Mouse (Mus musculus): ENCODE data around the gene 1700067K01Rik.

The 1700067K01Rik gene

DNA sequence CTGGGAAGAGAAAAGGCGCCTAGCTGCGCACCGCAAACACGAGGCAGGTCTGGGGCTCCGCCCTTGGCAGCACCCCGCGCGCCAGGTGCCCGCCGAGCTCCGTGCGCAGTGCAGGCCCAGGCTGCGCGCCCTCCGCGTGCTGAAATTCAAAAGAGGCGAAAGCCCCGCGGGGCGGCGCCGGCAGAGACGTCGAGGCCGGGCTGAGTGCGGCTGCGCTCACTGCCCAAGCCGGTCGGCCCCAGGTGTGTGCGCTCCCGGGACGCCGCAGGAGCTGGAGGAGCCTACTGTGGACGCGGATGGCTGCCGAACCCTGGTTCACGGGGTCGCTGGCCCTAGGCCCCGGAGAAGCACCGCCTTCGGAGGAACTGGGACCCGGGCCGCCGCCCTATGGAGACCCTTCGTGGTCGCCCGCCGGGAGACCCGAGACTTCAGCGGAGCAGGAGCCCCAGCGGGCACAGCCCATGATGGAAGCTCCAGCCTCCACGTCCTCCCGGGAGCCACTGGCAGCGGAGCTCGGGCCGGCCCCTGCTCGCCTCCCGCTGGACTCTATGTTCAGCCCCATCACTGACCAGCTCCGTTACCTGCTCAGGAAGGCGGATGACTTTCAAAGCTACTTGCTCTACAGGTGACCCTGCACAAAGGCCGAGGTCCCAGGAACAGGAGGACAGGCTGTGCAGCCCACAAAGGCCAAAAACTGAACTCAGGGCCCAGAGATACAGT is at the start of gene 1700067K01Rik:
TSS of gene 1700067K01Rik (plus strand) at position 222 of the 720 bp plus-strand sequence.
- Histone ChIP-seq H3K27me3 (ENCODE audit: control insufficient read depth, insufficient read depth, low read length, poor library complexity, severe bottlenecking) (no peaks in the 10 kb centered on the region), H3K36me3 (ENCODE audit: control insufficient read depth, insufficient read depth, low read length, poor library complexity, severe bottlenecking) (no peaks in the 10 kb centered on the region; the same call in 1 of the 2 replicates)
- no peak for DNase-seq (ENCODE audit: low read depth, low spot score)

DNA sequence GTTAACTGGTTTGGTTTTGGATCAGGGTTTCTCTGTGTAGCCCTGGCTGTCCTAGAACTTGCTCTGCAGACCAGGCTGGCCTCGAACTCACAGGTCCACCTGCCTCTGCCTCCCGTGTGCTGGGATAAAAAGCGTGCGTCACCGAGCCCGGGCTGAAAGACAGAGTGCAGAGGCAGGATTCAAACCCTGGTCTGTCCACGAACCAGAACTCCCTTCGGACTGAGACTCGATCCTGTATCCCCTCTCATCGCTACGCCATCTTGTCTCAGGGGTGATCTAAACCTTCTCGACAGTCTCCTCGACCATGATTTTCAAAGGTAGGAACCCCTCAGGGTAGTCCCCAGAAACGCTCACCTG is 46.6 kb upstream of the 1700067K01Rik start:
- Histone ChIP-seq H3K36me3 (ENCODE audit: control insufficient read depth, insufficient read depth, low read length, poor library complexity, severe bottlenecking) (no peaks in the 10 kb centered on the region), H3K27me3 (ENCODE audit: control insufficient read depth, insufficient read depth, low read length, poor library complexity, severe bottlenecking) (no peaks in the 10 kb centered on the region)
- no peak for DNase-seq (ENCODE audit: low read depth, low spot score)

DNA sequence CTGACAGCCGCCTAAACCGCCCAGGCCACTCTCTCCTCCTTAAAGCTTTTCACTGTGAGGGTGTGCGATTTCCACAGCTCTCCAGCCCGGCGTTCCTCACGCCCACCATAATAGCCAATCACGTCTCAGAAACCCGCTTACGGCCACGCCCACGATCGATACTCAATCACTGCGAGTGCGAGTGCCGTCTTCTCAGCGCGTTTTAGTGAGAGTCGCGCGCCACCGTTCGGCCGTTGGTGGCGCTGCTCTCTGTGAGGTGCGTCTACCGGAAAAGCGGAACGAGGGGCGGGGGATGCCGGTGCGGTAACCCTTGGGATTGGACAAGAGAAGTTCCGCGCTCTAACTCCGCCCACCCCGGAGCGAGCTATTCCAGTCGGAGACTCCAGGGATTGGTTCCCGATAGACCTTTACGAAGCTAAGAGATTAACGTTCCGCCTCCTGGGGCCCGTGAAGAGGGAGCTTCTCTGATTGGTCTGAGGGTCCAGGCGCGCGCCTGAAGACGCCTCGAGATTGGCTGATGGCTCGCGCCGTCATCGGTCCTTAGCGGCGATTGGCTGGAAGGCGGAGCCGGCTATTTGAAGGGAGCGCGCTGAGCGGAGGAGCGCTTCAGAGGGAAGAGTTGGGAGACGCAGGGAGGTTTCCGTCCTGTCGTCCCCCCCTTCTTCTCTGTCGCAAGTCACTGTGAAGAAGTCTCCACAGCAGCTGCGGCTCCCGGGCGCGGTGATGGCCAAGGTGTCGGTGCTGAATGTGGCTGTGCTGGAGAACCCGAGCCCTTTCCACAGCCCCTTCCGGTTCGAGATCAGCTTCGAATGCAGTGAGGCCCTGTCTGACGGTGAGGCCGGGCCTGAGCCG is 46.0 kb upstream of the 1700067K01Rik start, which contains the start of the genes Gm10644 and Asf1b:
TSS of gene Gm10644 (minus strand) at position 100 of the 852 bp plus-strand sequence.
TSS of gene Asf1b (plus strand) at position 402 of the 852 bp plus-strand sequence.
- Histone ChIP-seq H3K36me3 (ENCODE audit: control insufficient read depth, insufficient read depth, low read length, poor library complexity, severe bottlenecking) (no peaks in the 10 kb centered on the region), H3K27me3 (ENCODE audit: control insufficient read depth, insufficient read depth, low read length, poor library complexity, severe bottlenecking) (no peaks in the 10 kb centered on the region)
- DNase-seq (ENCODE audit: low read depth, low spot score): peak; percentile 98

DNA sequence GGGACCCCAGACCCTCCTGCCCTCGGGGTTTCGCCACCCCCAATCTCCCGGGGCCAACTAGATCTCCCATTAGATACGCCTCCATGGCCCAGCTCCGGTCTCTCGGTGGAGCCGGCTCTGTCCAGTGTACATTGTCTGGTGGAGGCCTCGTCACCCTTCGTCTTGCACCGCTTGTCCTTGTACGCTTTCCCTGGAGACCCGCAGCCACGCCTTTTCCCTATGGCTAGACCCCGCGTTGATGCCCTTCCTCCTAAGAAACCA is 45.4 kb upstream of the 1700067K01Rik start:
- Histone ChIP-seq H3K36me3 (ENCODE audit: control insufficient read depth, insufficient read depth, low read length, poor library complexity, severe bottlenecking) (no peaks in the 10 kb centered on the region), H3K27me3 (ENCODE audit: control insufficient read depth, insufficient read depth, low read length, poor library complexity, severe bottlenecking) (no peaks in the 10 kb centered on the region)

DNA sequence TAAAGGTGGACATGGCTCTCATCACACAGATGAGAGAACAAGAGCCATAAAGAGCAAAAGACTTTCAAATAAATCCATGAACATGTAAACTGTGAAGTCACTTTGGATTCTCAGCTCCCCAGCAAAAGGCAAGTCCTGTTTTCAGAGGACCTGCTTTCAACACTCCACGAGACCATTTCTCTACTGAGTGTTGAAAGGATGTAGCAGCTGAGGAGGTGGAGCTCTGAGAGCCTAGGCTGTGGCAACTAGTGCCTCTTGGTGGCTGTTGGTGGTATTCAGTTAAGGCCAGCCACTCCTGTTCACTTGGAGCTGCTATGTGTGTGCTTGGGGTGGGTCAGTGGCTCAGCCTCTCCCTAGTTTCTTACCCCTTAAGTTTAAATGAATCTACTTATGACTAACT is 44.5 kb upstream of the 1700067K01Rik start:
- DNase-seq (ENCODE audit: low read depth, low spot score): peak; percentile 63
- Histone ChIP-seq H3K36me3 (ENCODE audit: control insufficient read depth, insufficient read depth, low read length, poor library complexity, severe bottlenecking) (no peaks in the 10 kb centered on the region), H3K27me3 (ENCODE audit: control insufficient read depth, insufficient read depth, low read length, poor library complexity, severe bottlenecking) (no peaks in the 10 kb centered on the region)

More for the DNA sequence above, 45.4 kb upstream of the 1700067K01Rik start:
- no peak for DNase-seq (ENCODE audit: low read depth, low spot score)

DNA sequence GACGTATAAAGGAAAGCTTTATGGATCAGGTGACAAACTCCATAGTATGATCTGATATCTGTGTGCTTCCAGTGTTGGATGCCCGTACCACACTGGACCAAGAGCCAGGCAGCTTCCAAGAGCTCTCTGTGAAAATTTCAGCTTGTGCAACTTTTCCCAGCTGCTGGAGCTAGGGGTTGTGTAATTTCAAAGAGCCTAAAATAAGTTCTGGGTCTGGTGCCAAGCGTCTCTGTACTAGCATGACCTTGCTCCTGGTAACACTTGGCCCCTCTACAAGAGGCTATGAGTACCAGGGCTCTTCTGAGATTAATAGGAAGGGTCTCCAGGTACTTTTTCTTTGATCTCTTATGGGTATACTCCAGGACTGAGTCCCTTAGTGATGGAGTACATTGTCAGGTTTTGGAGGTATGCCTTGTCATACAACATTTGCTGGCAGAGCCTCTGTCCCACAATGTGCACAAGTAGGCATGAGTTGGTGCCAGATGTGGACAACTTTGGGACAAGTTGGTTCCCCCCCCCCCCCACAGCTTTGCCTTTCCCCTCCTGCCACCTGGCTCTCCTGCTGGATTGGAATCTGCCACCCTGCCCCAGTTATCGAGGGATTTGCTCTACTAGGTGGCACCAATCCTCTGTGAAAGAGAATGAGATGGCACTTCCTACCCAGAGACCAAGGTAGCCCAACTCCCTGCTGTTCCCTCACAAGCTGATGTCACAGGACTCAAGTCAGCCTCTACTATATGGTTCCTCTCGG is 37.1 kb upstream of the 1700067K01Rik start:
- Histone ChIP-seq H3K27me3 (ENCODE audit: control insufficient read depth, insufficient read depth, low read length, poor library complexity, severe bottlenecking) (no peaks in the 10 kb centered on the region), H3K36me3 (ENCODE audit: control insufficient read depth, insufficient read depth, low read length, poor library complexity, severe bottlenecking) (no peaks in the 10 kb centered on the region)
- DNase-seq (ENCODE audit: low read depth, low spot score): no peak

DNA sequence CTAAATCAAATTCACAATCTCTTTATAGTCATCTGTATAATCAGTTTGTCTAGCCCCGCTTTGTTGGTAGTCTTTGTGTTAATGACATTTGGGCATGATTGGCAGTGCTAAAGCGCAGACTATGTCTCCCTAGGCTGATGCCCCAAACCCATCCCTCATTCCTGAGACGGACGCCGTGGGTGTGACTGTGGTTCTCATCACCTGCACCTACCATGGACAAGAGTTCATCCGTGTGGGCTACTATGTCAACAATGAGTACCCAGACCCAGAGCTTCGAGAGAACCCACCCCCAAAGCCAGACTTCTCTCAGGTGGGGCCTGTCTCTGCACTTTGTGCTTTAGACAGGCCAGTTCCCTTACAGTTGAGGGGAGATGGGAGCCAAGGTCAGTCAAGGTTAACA is 33.6 kb upstream of the 1700067K01Rik start:
- H3K36me3 ChIP-seq (ENCODE audit: control insufficient read depth, insufficient read depth, low read length, poor library complexity, severe bottlenecking): no peaks in the 10 kb centered on the region
- H3K27me3 ChIP-seq (ENCODE audit: control insufficient read depth, insufficient read depth, low read length, poor library complexity, severe bottlenecking): no peaks in the 10 kb centered on the region
- DNase-seq (ENCODE audit: low read depth, low spot score): no peak

DNA sequence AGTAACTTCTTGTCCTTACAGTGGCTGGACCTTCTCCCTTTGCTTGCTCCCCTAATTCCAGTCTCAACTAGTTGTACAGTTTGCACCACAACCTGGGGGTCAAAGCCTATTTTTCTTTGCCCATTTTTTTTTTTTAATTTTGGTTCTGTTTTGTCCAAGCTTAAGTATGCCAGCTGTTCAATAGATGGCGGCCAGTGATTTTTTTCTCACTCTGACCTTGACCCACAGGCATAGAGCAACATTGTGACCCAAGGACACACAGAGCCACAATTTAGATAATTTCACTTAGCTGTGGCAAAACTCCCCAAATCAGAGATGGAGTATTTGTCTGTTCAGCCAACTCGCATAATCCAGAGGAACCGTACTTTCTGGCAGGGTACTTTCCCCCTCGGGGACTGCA is 30.2 kb upstream of the 1700067K01Rik start:
- H3K36me3 ChIP-seq (ENCODE audit: control insufficient read depth, insufficient read depth, low read length, poor library complexity, severe bottlenecking): no peaks in the 10 kb centered on the region

DNA sequence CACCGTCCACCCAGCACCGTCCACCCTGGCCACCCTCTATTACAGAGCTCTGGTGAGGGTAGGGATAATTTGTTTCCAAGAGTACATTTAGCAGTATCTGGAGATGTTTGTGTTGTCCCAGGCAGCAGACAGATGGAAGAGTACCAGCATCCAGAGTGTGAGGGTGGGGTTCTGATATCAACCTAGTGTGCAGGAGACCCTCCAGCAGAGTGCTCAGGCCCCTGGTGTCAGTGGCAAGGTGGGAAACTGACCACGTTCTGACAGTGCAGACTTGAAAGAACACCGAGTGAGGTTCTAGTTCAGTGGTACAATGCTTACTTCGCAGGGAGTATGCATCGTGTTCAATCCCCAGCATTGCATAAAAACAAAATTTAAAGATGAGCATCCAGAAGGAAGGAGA is 29.6 kb upstream of the 1700067K01Rik start:
- H3K36me3 ChIP-seq (ENCODE audit: control insufficient read depth, insufficient read depth, low read length, poor library complexity, severe bottlenecking): no peaks in the 10 kb centered on the region
- no peak for DNase-seq (ENCODE audit: low read depth, low spot score)
- H3K27me3 ChIP-seq (ENCODE audit: control insufficient read depth, insufficient read depth, low read length, poor library complexity, severe bottlenecking): no peaks in the 10 kb centered on the region

More for the DNA sequence above, 30.2 kb upstream of the 1700067K01Rik start:
- no peaks in the 10 kb centered on the region for H3K27me3 ChIP-seq (ENCODE audit: control insufficient read depth, insufficient read depth, low read length, poor library complexity, severe bottlenecking)
- DNase-seq (ENCODE audit: low read depth, low spot score): no peak

DNA sequence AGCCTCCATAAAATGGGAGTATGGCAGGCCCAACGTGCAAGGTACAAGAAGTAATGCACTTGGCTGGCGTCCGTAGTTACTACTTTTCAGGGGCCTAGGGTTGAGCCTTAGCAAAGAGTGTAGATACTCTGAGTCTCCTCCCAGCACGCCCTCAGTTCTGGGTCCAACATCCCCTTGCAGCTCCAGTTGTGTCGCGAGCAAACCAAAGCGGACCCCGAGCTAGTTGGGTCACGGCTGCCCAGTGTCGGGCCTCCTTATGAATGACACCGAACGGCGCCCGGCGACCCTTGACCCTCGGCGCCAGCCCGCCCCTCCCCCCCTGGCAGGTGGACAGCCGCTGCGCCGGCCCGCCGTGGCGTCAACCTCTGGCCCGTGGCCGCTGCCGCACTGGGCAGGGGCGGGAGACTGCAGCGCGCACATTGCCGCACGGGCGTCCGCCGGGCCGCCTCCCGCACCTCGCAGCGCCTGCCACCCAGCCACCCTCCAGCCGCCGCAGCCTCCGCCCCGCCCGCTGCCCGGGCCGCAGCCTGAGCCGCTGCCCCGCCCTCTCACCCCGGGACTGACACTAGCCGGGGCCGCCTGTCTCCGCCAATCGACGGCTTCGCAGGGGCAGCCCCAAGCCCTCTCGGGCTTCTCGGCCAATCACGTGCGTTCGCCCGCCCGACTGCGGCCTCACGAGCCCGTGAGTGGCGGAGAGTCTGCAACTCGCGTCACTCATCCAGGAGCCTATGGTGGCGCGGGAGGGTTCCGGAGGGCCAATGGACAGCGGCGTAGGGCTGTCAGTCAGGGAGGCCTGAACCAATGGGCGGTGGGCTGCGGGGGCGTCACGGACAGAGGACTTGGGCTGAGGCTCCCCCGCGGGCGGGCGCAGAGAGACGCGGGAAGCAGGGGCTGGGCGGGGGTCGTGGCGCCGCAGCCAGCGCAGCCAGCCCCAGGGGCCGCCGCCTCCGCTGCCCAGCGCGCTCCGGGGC is 28.9 kb upstream of the 1700067K01Rik start, which contains the start of gene Prkaca:
TSS of gene Prkaca (plus strand) at position 844 of the 971 bp plus-strand sequence.
- peak; percentile 98 for DNase-seq (ENCODE audit: low read depth, low spot score)
- H3K27me3 ChIP-seq (ENCODE audit: control insufficient read depth, insufficient read depth, low read length, poor library complexity, severe bottlenecking): no peaks in the 10 kb centered on the region
- no peaks in the 10 kb centered on the region for H3K36me3 ChIP-seq (ENCODE audit: control insufficient read depth, insufficient read depth, low read length, poor library complexity, severe bottlenecking)

DNA sequence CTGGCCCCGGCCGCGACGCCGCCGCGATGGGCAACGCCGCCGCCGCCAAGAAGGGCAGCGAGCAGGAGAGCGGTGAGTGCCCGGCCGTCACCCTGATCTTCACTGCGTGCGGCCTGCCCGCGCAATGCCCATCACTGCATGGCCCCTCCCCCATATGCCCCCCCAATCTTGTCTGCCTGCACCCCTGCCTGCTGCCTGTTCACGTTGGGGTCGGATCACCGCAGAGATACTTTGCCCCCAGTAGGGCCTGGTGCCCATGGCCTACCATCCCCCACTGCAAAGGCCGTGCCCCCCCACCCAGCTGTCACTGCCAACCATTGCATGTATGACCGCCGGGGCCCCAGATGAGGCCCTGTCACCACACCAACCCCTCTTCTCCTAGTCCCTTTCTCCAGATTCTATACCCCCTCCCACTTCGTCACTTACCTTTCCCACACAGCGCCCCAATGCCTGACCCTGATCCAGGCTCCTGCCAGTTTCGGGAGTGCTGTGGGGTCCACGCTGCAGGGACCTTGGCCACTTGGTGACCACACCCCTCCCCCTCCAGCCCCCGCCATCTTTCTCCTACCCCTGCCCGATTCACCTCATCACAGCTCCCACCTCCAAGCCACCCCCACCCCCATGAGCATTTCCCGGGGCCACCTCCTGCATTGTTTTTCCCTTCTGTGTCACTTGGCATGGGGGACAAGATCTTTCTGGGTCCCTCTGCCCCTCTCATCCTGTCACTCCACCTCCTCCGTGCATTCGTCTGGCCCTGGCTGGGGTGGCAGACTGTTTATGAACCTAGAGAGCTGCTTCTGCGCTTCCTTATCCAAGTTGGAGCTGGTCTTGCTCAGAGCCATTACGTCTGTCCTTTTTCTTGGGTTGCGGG is 27.9 kb upstream of the 1700067K01Rik start:
- Histone ChIP-seq H3K27me3 (ENCODE audit: control insufficient read depth, insufficient read depth, low read length, poor library complexity, severe bottlenecking) (no peaks in the 10 kb centered on the region), H3K36me3 (ENCODE audit: control insufficient read depth, insufficient read depth, low read length, poor library complexity, severe bottlenecking) (no peaks in the 10 kb centered on the region)
- peak; percentile 37 for DNase-seq (ENCODE audit: low read depth, low spot score)

DNA sequence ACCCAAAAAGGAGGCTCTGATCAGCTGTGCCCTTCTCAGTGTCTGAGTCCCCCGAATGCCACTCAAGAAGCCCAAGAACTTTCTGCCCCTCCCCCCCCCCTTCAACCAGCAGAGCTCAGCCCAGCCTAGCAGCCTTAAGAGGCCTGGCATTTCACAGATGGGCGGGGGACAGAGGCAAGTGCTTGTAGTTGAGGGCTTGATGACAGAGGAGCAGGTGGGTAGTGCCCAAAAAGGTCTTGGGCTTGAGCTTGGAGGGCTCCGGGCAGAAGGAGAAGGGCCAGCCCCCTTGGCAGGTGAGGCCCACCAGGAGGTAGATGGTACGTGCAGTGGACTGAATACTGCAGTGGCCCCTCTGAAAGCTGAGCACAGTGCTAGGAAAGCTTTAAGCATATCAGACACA is 26.8 kb upstream of the 1700067K01Rik start:
- H3K27me3 ChIP-seq (ENCODE audit: control insufficient read depth, insufficient read depth, low read length, poor library complexity, severe bottlenecking): no peaks in the 10 kb centered on the region
- DNase-seq (ENCODE audit: low read depth, low spot score): no peak
- H3K36me3 ChIP-seq (ENCODE audit: control insufficient read depth, insufficient read depth, low read length, poor library complexity, severe bottlenecking): no peaks in the 10 kb centered on the region

DNA sequence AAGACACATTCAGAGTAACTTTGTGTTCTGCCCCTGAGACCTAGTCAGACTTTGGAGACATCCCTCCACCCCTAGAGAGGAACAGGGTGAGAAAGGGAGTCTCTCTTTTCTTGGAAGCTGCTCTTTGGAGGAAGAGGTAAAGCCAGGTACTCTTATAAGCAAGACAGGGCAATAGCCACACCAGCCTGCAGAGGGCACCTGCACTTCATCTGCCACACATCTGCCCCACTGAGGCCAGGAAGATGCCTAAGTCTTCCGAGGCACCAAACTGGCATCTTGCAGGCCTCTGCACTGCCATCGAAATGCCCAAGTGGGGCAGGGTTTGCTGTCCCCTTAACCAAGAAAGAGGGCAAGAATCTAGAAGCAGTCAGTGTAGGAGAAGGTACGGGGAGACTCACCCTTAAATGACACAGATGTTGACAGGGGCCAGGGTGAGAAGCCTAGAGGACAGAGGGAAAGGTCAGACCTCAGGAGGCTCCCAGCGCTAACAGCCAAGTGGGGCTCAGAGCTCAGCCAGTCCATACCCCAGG is 25.1 kb upstream of the 1700067K01Rik start:
- Histone ChIP-seq H3K27me3 (ENCODE audit: control insufficient read depth, insufficient read depth, low read length, poor library complexity, severe bottlenecking) (no peaks in the 10 kb centered on the region), H3K36me3 (ENCODE audit: control insufficient read depth, insufficient read depth, low read length, poor library complexity, severe bottlenecking) (no peaks in the 10 kb centered on the region)
- peak; percentile 65 for DNase-seq (ENCODE audit: low read depth, low spot score)
